Mouse (Mus musculus) liver, embryonic 13.5 days (tissue): ENCODE results near the gene Shld1. TPM values are rescaled to one million over a fixed set of nuclear protein-coding genes. Genes with fewer than 3 reads are reported as not detected.

ENCODE experiments used
- ATAC-seq: fragments of 200-750 bp; cut with Nextera tagmentation; 2 replicates; pipeline ENCODE4 v1.8.0; 2017; ENCODE audit warnings: low read depth, mild to moderate bottlenecking, moderate number of reproducible peaks, moderate library complexity
- DNase-seq: peaks from one replicate; pipeline ENCODE4 v3.0.0; 2022
- H3K27ac ChIP-seq: fragments of 300-500 bp; sonication (generic); 2 replicates; pipeline ENCODE4 v1.5.1; 2015; ENCODE audit warnings: moderate library complexity, mild to moderate bottlenecking, inconsistent platforms
- H3K27me3 ChIP-seq: fragments of 300-500 bp; sonication (generic); 2 replicates; pipeline ENCODE4 v1.6.1; 2015; ENCODE audit warnings: mild to moderate bottlenecking, inconsistent platforms
- H3K36me3 ChIP-seq: fragments of 300-500 bp; sonication (generic); 2 replicates; pipeline ENCODE4 v1.6.1; 2015; ENCODE audit warnings: mild to moderate bottlenecking, inconsistent platforms
- H3K4me1 ChIP-seq: fragments of 300-500 bp; sonication (generic); replicated peaks from 2 replicates; pipeline ENCODE4 v1.6.1; 2015; ENCODE audit warnings: inconsistent platforms
- H3K4me2 ChIP-seq: fragments of 300-500 bp; sonication (generic); 2 replicates; pipeline ENCODE4 v1.6.1; 2015; ENCODE audit warnings: inconsistent platforms, mild to moderate bottlenecking, moderate library complexity
- H3K4me3 ChIP-seq: fragments of 300-500 bp; sonication (generic); replicated peaks from 2 replicates; pipeline ENCODE4 v1.5.1; 2015; ENCODE audit warnings: mild to moderate bottlenecking, inconsistent platforms
- H3K9ac ChIP-seq: fragments of 300-500 bp; sonication (generic); 2 replicates; pipeline ENCODE4 v1.6.1; 2015; ENCODE audit warnings: mild to moderate bottlenecking, inconsistent platforms
- H3K9me3 ChIP-seq: fragments of 300-500 bp; sonication (generic); replicated peaks from 2 replicates; pipeline ENCODE4 v1.6.1; 2016; ENCODE audit warnings: inconsistent platforms
- WGBS: fragments of 180-500 bp; shearing (Covaris S2); methylation state at CpG from one replicate; pipeline ENCODE4 v1.1.7; 2015; ENCODE audit not compliant: insufficient replicate concordance; 5-methylcytosine and 5-hydroxymethylcytosine counted together
- polyA plus RNA-seq: library from polyadenylated mRNA; unstranded; fragments of >200 nt; fragmentation: Nextera tagmentation; extraction: Ambion mirVana; gene quantifications from 2 replicates; pipeline ENCODE4 v1.2.1, GENCODE M21; 2015

The Shld1 gene
- polyA plus RNA-seq, 1 experiment from 2014 or later: 12.1 TPM

DNA sequence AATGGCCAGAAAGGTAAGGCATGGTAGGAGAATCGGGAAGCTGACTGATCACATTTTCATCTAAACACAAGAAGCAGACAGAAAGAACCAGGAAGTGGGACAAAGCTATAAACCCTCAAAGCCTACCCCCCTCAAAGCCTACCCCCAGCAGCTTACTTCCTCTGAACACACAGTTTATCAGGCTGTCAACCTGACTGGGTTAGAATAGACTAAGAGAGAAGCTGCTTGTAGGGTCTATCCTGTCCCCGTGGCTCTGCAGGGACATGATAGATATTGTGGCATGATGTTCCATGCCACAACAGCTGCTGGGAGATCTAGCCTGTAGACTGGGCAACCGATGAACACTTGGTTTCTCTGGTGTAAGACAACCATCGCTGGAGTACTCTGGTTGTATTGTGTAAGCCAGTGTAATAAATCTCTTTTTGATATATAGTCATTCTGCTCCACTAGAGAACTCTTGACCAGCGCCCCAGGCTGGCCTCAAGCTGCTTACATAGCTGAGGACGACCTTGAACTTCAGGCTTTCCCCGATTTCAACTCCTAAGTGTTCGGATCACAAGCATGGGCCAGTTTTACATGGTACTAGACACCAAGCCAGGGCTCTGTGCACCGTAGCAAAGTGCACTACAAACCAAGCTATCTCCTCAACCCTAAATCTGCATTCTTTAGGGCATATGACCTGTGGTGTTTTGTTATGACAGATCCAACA, 28.2 kb upstream of the Shld1 start:
- WGBS: 44% methylated on average over 9 of the region's 9 CpGs
- H3K4me3 ChIP-seq: no peak overlapping the region
- ATAC-seq (no peak), DNase-seq (no peak)
- no peak overlapping the region for H3K9ac ChIP-seq
- no peaks in the 10 kb centered on the region for H3K27me3 ChIP-seq
- H3K9me3 ChIP-seq: no peaks in the 10 kb centered on the region
- no peak overlapping the region for H3K4me2 ChIP-seq
- H3K36me3 ChIP-seq: no peaks in the 10 kb centered on the region
- no peaks in the 10 kb centered on the region for H3K4me1 ChIP-seq
- H3K27ac ChIP-seq: no peak overlapping the region

DNA sequence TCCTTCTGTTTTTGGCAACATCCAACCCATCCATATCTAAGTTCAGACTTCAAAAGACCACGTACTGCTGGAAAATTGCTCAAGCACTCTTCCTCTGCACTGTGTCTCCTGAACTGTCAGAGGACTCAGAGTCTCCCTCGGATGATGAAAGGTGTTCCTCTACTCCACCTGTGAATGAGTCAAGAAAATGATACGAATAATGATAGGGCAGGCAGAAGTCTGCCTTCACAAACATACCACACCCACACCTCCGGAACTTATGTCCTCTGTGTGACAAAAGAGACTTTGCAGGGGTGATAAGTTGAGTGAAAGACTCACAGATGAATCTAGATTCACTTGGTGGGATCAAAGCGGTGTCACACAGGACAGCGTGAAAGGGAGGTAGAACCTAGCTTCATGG, 17.6 kb upstream of the Shld1 start:
- H3K4me2 ChIP-seq: no peak overlapping the region
- WGBS: 62% methylated on average over 6 of the region's 6 CpGs
- ATAC-seq (no peak), DNase-seq (no peak)
- no peak overlapping the region for H3K9ac ChIP-seq
- H3K27me3 ChIP-seq: no peaks in the 10 kb centered on the region
- no peaks in the 10 kb centered on the region for H3K4me1 ChIP-seq
- no peak overlapping the region for H3K4me3 ChIP-seq
- no peak overlapping the region for H3K27ac ChIP-seq
- no peaks in the 10 kb centered on the region for H3K9me3 ChIP-seq
- H3K36me3 ChIP-seq: no peaks in the 10 kb centered on the region

DNA sequence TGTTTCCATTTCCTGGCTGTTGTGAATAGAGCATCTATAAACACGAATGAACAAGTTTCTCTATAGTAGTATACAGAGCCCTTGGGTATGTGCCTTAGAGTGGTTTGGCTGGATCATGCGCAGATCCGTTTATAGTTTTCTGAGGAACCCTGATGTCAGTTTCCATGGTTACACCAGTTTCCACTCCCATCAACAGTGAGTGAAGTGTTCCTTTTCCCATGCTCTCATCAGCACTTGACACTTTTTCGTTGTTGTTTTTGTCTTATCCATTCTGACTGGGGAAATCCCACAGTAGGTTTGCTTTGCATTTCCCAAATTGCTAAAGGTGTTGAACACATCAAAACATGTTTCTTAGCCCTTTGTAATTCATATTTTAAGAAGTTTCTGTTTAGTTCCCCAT, 16.4 kb upstream of the Shld1 start:
- no peak overlapping the region for H3K4me2 ChIP-seq
- no peaks in the 10 kb centered on the region for H3K36me3 ChIP-seq
- H3K4me3 ChIP-seq: no peak overlapping the region
- H3K27ac ChIP-seq: no peak overlapping the region
- no peaks in the 10 kb centered on the region for H3K27me3 ChIP-seq
- no peak overlapping the region for H3K9ac ChIP-seq
- no peak for ATAC-seq
- 0 out of 2 replicates have a peak, but pooled peaks cover 1% of the 10 kb centered on the region for H3K4me1 ChIP-seq
- no peaks in the 10 kb centered on the region for H3K9me3 ChIP-seq
- DNase-seq: no peak
- 63% methylated on average over 4 of the region's 4 CpGs for WGBS

DNA sequence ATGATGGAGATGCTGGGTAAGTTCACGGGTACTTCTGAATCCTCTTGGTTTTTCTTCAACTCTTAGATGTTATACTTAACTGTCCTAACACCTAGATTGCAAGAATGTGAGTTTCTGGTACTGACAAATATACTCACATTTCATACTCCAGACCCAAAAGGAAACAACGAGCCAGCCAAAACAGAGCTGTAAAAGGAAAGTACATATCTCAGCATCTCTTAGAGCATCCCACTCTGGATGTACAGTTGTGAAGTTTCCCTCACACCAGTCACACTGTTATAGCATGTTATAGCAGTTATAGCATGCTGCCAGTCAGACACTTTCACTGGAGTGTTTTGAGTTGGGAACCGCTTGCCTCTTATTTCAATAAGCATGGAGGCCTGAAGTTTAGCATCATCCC, 14.6 kb upstream of the Shld1 start:
- 79% methylated on average over 3 of the region's 3 CpGs for WGBS

DNA sequence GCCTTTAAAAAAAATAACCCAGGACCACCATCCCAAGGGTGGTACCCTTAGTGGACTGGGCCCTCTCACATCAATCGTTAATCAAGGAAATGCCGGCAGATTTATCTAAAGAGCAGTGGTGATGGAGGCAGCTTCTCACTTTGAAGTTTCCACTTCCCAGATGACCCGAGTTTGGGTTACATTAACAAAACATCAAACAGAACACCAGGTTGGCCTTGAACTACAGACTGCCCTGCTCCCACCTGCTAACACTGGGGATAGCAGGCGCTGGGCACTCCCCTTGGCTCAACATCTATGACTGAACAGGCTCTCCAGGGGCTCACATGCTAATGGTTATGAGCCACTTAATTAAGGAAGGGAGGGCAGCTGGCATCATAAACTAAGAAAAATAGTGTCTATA, 10.6 kb upstream of the Shld1 start:
- peaks cover 13% of the 10 kb centered on the region for H3K4me1 ChIP-seq
- no peaks in the 10 kb centered on the region for H3K36me3 ChIP-seq
- no peak for DNase-seq
- H3K9me3 ChIP-seq: no peaks in the 10 kb centered on the region
- 58% methylated on average over 4 of the region's 4 CpGs for WGBS
- no peak overlapping the region for H3K4me3 ChIP-seq
- ATAC-seq: no peak
- no peak overlapping the region for H3K9ac ChIP-seq
- no peak overlapping the region for H3K4me2 ChIP-seq
- no peaks in the 10 kb centered on the region for H3K27me3 ChIP-seq
- no peak overlapping the region for H3K27ac ChIP-seq

More for the DNA sequence above, 14.6 kb upstream of the Shld1 start:
- ATAC-seq (no peak), DNase-seq (no peak)
- Histone ChIP-seq H3K27ac (no peak overlapping the region), H3K27me3 (no peaks in the 10 kb centered on the region), H3K9me3 (no peaks in the 10 kb centered on the region), H3K9ac (no peak overlapping the region), H3K36me3 (no peaks in the 10 kb centered on the region), H3K4me1 (0 out of 2 replicates have a peak, but pooled peaks cover 2% of the 10 kb centered on the region), H3K4me3 (no peak overlapping the region), H3K4me2 (no peak overlapping the region)

DNA sequence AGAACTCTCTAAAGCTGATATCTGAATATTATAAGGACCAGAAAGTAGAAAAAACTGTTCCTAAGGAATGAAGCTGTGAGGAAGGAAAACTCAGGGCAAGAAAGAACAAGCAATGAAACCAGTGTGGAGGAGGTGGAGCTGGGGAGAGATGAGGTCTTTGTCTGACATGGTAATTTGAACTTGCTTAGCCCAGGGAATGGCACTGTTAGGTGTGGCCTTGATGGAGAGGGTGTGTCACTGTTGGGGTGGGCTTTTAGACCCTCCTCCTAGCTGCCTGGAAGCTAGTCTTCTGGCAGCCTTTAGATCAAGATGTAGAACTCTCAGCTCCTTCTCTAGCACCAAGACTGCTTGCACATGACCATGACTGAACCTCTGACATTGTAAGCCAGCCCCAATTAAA, 1.7 kb upstream of the Shld1 start:
- ATAC-seq (0 out of 2 replicates have a peak, but pooled peaks have one; percentile 6), DNase-seq (no peak)
- Histone ChIP-seq H3K9ac (peak overlapping the region; percentile 40; the same call in 1 of the 2 replicates), H3K4me1 (peaks cover 48% of the 10 kb centered on the region), H3K4me3 (no peak overlapping the region), H3K27me3 (no peaks in the 10 kb centered on the region), H3K36me3 (no peaks in the 10 kb centered on the region), H3K27ac (peak overlapping the region; percentile 77), H3K4me2 (peak overlapping the region; percentile 28), H3K9me3 (no peaks in the 10 kb centered on the region)

DNA sequence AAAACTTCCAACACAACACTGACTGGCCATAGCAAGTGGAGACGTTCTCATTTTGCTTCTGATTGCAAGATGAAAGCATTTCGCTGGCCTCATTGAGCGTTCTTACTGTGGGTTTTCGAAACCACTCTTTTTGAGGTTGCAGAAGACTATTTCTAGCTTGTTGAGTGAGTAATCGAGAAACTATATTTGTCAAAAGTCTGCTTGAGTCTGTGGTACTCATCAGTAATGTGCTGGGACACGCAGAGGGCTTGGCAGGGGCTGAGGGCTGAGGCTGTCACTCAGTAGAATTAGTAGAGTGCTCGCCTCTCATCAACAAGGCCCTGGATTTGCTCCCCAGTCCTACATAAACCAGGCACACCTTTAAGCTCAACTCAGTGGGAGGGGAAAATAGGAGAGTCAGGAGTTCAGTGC, 1.9 kb downstream of the Shld1 start:
- Histone ChIP-seq H3K4me2 (no peak overlapping the region), H3K9ac (0 out of 2 replicates have a peak overlapping the region, but pooled peaks have one; percentile 34), H3K27me3 (no peaks in the 10 kb centered on the region), H3K4me3 (no peak overlapping the region), H3K9me3 (no peaks in the 10 kb centered on the region), H3K36me3 (0 out of 2 replicates have a peak, but pooled peaks cover 4% of the 10 kb centered on the region), H3K4me1 (peaks cover 82% of the 10 kb centered on the region), H3K27ac (peak overlapping the region; percentile 78)
- DNase-seq (no peak), ATAC-seq (no peak)
- WGBS: 81% methylated on average over 7 of the region's 7 CpGs

DNA sequence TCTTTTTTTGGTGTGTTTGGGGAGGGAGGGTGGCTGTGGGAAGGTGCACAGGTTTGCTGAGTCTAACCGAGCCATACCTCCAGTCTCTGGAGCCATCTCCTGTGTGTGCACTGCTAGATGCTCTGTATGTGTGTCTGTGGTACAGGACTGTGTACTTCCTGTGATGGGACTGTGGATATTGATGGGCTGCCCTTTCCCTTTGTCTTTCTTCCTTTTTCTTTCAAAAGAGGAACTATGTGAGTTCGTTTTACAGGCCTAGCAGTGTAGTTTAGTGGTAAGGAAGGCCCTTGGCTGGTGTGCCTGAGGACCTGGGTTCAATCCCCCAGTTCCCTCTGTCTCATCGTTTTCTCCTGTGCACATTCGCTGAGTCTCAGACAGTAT, 2.4 kb downstream of the Shld1 start:
- Histone ChIP-seq H3K9me3 (no peaks in the 10 kb centered on the region), H3K4me2 (0 out of 2 replicates have a peak overlapping the region, but pooled peaks have one; percentile 11), H3K27ac (peak overlapping the region; percentile 78), H3K4me1 (peaks cover 86% of the 10 kb centered on the region), H3K36me3 (peaks cover 4% of the 10 kb centered on the region; the same call in 1 of the 2 replicates), H3K9ac (peak overlapping the region; percentile 34), H3K27me3 (no peaks in the 10 kb centered on the region), H3K4me3 (no peak overlapping the region)
- no peak for DNase-seq
- ATAC-seq: no peak
- WGBS: 45% methylated on average over 4 of the region's 4 CpGs

DNA sequence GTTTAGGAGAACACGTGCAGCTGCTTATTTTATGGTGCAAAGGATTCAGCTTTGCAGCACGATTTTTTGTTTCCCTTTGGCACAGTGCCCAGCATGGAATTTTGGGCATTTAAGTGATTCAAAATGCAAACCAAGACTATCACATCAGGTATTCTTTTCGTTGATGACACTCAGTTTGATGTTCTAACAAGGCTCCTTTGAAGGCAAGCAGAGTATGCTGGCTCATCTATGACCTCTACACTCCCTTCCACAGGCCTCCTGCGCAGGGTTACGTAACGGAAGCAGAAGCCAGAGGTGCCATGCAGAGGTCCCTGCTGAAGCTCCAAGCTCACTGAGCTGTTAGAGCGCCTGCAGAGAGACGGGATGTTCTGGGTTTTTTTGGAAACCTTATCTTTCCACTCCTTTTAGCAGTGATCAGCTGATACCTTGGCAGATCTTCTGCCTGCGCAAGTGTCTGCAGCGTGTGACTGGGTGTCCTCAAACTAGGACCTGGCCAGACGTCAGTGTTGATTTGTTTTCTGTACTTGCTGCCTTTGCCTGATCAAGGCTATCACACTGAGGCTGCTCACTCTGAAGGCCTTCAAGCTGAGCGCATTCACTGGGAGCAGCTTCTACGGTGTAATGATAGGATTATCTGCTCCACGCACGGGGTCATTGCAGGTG, 3.0 kb downstream of the Shld1 start:
- Histone ChIP-seq H3K9me3 (no peaks in the 10 kb centered on the region), H3K4me1 (peaks cover 86% of the 10 kb centered on the region), H3K4me3 (no peak overlapping the region), H3K9ac (peak overlapping the region; percentile 34), H3K36me3 (peaks cover 4% of the 10 kb centered on the region; the same call in 1 of the 2 replicates), H3K27ac (peak overlapping the region; percentile 78), H3K4me2 (0 out of 2 replicates have a peak overlapping the region, but pooled peaks have one; percentile 11), H3K27me3 (no peaks in the 10 kb centered on the region)
- peak; percentile 76 for ATAC-seq
- 34% methylated on average over 15 of the region's 15 CpGs for WGBS
- peak; percentile 70 for DNase-seq

DNA sequence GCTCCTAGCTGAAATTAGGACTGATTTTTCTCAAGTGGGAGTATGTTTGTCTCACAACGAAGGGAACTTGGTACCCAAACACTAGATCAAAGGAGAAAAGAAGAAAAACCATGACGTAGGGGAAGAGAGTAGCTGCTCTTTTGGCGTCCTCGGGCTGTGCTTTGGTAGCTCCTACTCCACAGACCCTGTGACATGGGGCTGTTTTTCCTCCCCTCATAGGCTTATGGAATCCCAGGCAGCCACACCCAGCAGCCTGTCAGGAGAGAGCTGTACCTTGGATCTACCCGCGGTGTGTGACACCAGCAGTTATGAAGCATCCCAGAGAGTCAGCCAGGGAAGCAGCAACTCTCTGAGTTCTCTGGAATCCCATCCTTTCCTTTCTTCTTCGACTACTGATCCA, 5.0 kb downstream of the Shld1 start:
- peaks cover 89% of the 10 kb centered on the region for H3K4me1 ChIP-seq
- WGBS: 62% methylated on average over 7 of the region's 7 CpGs
- H3K27ac ChIP-seq: peak overlapping the region; percentile 78
- H3K36me3 ChIP-seq: peaks cover 4% of the 10 kb centered on the region; the same call in 1 of the 2 replicates
- H3K9ac ChIP-seq: peak overlapping the region; percentile 51
- H3K9me3 ChIP-seq: no peaks in the 10 kb centered on the region
- no peak for DNase-seq
- no peak overlapping the region for H3K4me3 ChIP-seq
- no peaks in the 10 kb centered on the region for H3K27me3 ChIP-seq
- peak overlapping the region; percentile 3; the same call in 1 of the 2 replicates for H3K4me2 ChIP-seq
- ATAC-seq: no peak

DNA sequence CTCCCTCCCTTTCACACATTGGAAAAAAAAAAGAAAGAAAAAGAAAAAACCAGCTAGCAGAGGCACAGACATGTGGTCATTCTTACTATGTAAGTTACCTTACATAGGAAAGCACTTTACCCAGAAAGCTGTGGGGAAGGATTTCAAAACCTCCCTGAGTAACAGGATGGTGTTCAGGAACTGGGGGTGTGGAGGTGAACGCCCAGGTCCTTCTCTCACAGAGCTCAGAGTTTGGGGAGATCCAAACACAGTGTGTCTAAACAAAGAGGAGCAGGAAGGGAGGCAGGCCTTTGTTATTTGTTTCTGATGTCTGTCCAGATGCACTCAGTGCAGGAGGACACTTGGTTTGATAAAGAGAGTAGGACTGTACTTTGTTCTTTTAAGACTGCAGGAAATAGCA, 5.6 kb downstream of the Shld1 start:
- 0 out of 2 replicates have a peak overlapping the region, but pooled peaks have one; percentile 8 for H3K4me3 ChIP-seq
- WGBS: 17% methylated on average over 1 of the region's 1 CpGs
- H3K4me2 ChIP-seq: peak overlapping the region; percentile 35
- peak overlapping the region; percentile 62 for H3K9ac ChIP-seq
- no peak for ATAC-seq
- peak overlapping the region; percentile 99 for H3K27ac ChIP-seq
- H3K4me1 ChIP-seq: peaks cover 92% of the 10 kb centered on the region
- H3K9me3 ChIP-seq: no peaks in the 10 kb centered on the region
- H3K36me3 ChIP-seq: peaks cover 4% of the 10 kb centered on the region; the same call in 1 of the 2 replicates
- H3K27me3 ChIP-seq: no peaks in the 10 kb centered on the region
- DNase-seq: no peak
